Mouse (Mus musculus) lung, postnatal 0 days (tissue): ENCODE measurements around the gene Ncbp2. TPM values are rescaled to one million over a fixed set of nuclear protein-coding genes. Genes with fewer than 3 reads are reported as not detected.

Experiments
- ATAC-seq: fragments of 200-750 bp; cut with Nextera tagmentation; 2 replicates; pipeline ENCODE4 v1.8.0; 2017; ENCODE audit warnings: moderate library complexity
- DNase-seq: peaks from one replicate; pipeline ENCODE4 v3.0.0-alpha.2; 2016; ENCODE audit warnings: low spot score
- H3K27ac ChIP-seq: fragments of 300-500 bp; sonication (generic); 2 replicates; pipeline ENCODE4 v1.5.1; 2014; ENCODE audit warnings: antibody characterized with exemption, mild to moderate bottlenecking, low read length, mixed read lengths
- H3K27me3 ChIP-seq: fragments of 300-500 bp; sonication (generic); replicated peaks from 2 replicates; pipeline ENCODE4 v1.6.1; 2014; ENCODE audit warnings: low read length, mixed read lengths; ENCODE audit not compliant: insufficient read depth
- H3K36me3 ChIP-seq: fragments of 300-500 bp; sonication (generic); 2 replicates; pipeline ENCODE4 v1.6.1; 2014; ENCODE audit warnings: low read length, mixed read lengths; ENCODE audit not compliant: insufficient read depth
- H3K4me1 ChIP-seq: fragments of 300-500 bp; sonication (generic); 2 replicates; pipeline ENCODE4 v1.6.1; 2014; ENCODE audit warnings: antibody characterized with exemption, low read depth, low read length, mixed read lengths; ENCODE audit not compliant: insufficient read depth
- H3K4me2 ChIP-seq: fragments of 300-500 bp; sonication (generic); replicated peaks from 2 replicates; pipeline ENCODE4 v1.6.1; 2014; ENCODE audit warnings: low read depth, mild to moderate bottlenecking, low read length, moderate library complexity, mixed read lengths
- H3K4me3 ChIP-seq: fragments of 300-500 bp; sonication (generic); 2 replicates; pipeline ENCODE4 v1.5.1; 2014; ENCODE audit warnings: low read depth, low read length
- H3K9ac ChIP-seq: fragments of 300-500 bp; sonication (generic); replicated peaks from 2 replicates; pipeline ENCODE4 v1.6.1; 2014; ENCODE audit warnings: low read depth, mild to moderate bottlenecking
- H3K9me3 ChIP-seq: fragments of 300-500 bp; sonication (generic); 2 replicates; pipeline ENCODE4 v1.6.1; 2016; ENCODE audit warnings: low read length, mixed read lengths
- CTCF ChIP-seq: IDR thresholded peaks from 2 replicates; pipeline ENCODE4 v1.5.1; 2016; ENCODE audit warnings: antibody characterized with exemption, mild to moderate bottlenecking
- EP300 ChIP-seq: IDR thresholded peaks from 2 replicates; pipeline ENCODE4 v1.6.1; 2016; ENCODE audit warnings: antibody characterized with exemption, mild to moderate bottlenecking, control low read depth
- WGBS: fragments of 180-500 bp; shearing (Covaris S2); extraction: QIAGEN DNeasy Blood & Tissue Kit; methylation state at CpG from one replicate; pipeline ENCODE4 v1.1.7; 2014; 5-methylcytosine and 5-hydroxymethylcytosine counted together
- polyA plus RNA-seq: library from polyadenylated mRNA; unstranded; fragments of >200 nt; fragmentation: Nextera tagmentation; extraction: Ambion mirVana; gene quantifications from 2 replicates; pipeline ENCODE4 v1.2.1, GENCODE M21; 2015

Ncbp2 gene
- 38.6 and 48.5 TPM in 2 replicates for polyA plus RNA-seq

GRCm38 (mm10) chr16:31948345-31948774, at the start of gene Ncbp2, which contains the start of gene 0610012G03Rik:
TSS of gene Ncbp2 (plus strand) at chr16:31948513.
TSS of gene 0610012G03Rik (minus strand) at chr16:31948494.
- Histone ChIP-seq H3K9me3 (no peaks in the 10 kb centered on the region), H3K27ac (peak within 1 kb of the TSS; percentile 90), H3K27me3 (no peaks in the 10 kb centered on the region), H3K4me3 (peak within 1 kb of the TSS; percentile 95), H3K9ac (peak within 1 kb of the TSS; percentile 92), H3K4me1 (peaks cover 14% of the 10 kb centered on the region), H3K4me2 (peak within 1 kb of the TSS; percentile 69), H3K36me3 (0 out of 2 replicates have a peak, but pooled peaks cover 3% of the 10 kb centered on the region)
- peak; percentile 97 for DNase-seq
- ATAC-seq: peak; percentile 97
- under 1% methylated on average over 54 of the region's 55 CpGs for WGBS
- TF ChIP-seq CTCF (0 out of 2 replicates have a peak, but pooled peaks have one; percentile 17), EP300 (no peak)

GRCm38 (mm10) chr16:31898546-31899326, 49.6 kb upstream of the Ncbp2 start:
- Histone ChIP-seq H3K9ac (no peak overlapping the region), H3K36me3 (no peaks in the 10 kb centered on the region)
- ATAC-seq: no peak

GRCm38 (mm10) chr16:31901886-31902285, 46.4 kb upstream of the Ncbp2 start:
- no peak overlapping the region for H3K4me2 ChIP-seq
- peaks cover 2% of the 10 kb centered on the region; the same call in 1 of the 2 replicates for H3K4me1 ChIP-seq
- no peaks in the 10 kb centered on the region for H3K9me3 ChIP-seq
- no peak overlapping the region for H3K4me3 ChIP-seq
- H3K36me3 ChIP-seq: no peaks in the 10 kb centered on the region
- no peak overlapping the region for H3K9ac ChIP-seq
- ATAC-seq (no peak), DNase-seq (no peak)
- no peak overlapping the region for H3K27ac ChIP-seq
- TF ChIP-seq EP300: no peak
- no peak for TF ChIP-seq CTCF
- 79% methylated on average over 1 of the region's 1 CpGs for WGBS
- H3K27me3 ChIP-seq: no peaks in the 10 kb centered on the region

More at GRCm38 (mm10) chr16:31898546-31899326, 49.6 kb upstream of the Ncbp2 start:
- no peak for TF ChIP-seq CTCF
- no peak for TF ChIP-seq EP300
- Histone ChIP-seq H3K4me3 (no peak overlapping the region), H3K9me3 (no peaks in the 10 kb centered on the region), H3K4me2 (no peak overlapping the region), H3K4me1 (no peaks in the 10 kb centered on the region), H3K27ac (no peak overlapping the region), H3K27me3 (no peaks in the 10 kb centered on the region)
- WGBS: 71% methylated on average over 18 of the region's 18 CpGs
- no peak for DNase-seq

- no peak overlapping the region for H3K4me3 ChIP-seq
- H3K4me1 ChIP-seq: peaks cover 3% of the 10 kb centered on the region; the same call in 1 of the 2 replicates
- ATAC-seq: no peak
- no peaks in the 10 kb centered on the region for H3K36me3 ChIP-seq
- WGBS: 85% methylated on average over 8 of the region's 8 CpGs
- TF ChIP-seq EP300 (no peak), CTCF (no peak)
- H3K27me3 ChIP-seq: no peaks in the 10 kb centered on the region
- no peak overlapping the region for H3K27ac ChIP-seq
- no peak overlapping the region for H3K4me2 ChIP-seq
- no peaks in the 10 kb centered on the region for H3K9me3 ChIP-seq
- H3K9ac ChIP-seq: no peak overlapping the region
- no peak for DNase-seq
Observed at GRCm38 (mm10) chr16:31903239-31903638, 45.1 kb upstream of the Ncbp2 start.

GRCm38 (mm10) chr16:31905331-31905730, 43.0 kb upstream of the Ncbp2 start:
- Histone ChIP-seq H3K27me3 (no peaks in the 10 kb centered on the region), H3K9ac (no peak overlapping the region), H3K4me1 (peaks cover 3% of the 10 kb centered on the region; the same call in 1 of the 2 replicates), H3K27ac (no peak overlapping the region), H3K4me3 (no peak overlapping the region), H3K4me2 (no peak overlapping the region), H3K9me3 (no peaks in the 10 kb centered on the region), H3K36me3 (no peaks in the 10 kb centered on the region)
- TF ChIP-seq EP300: no peak
- peak; percentile 46 for TF ChIP-seq CTCF
- DNase-seq (no peak), ATAC-seq (no peak)
- WGBS: 76% methylated on average over 4 of the region's 4 CpGs

- WGBS: 27% methylated on average over 18 of the region's 20 CpGs
- DNase-seq (no peak), ATAC-seq (no peak)
- Histone ChIP-seq H3K4me1 (peaks cover 3% of the 10 kb centered on the region; the same call in 1 of the 2 replicates), H3K9me3 (no peaks in the 10 kb centered on the region), H3K36me3 (no peaks in the 10 kb centered on the region), H3K27ac (no peak overlapping the region), H3K27me3 (no peaks in the 10 kb centered on the region), H3K9ac (no peak overlapping the region), H3K4me3 (peak overlapping the region; percentile 14; the same call in 1 of the 2 replicates), H3K4me2 (peak overlapping the region; percentile 34; the same call in 1 of the 2 replicates)
- TF ChIP-seq CTCF (no peak), EP300 (no peak)
Observed at GRCm38 (mm10) chr16:31905891-31906825, 42.2 kb upstream of the Ncbp2 start.
